Mouse (Mus musculus) megakaryocyte-erythroid progenitor cell, adult 5-6 weeks (primary cell): ENCODE measurements around the gene Pibf1. TPM values are rescaled to one million over a fixed set of nuclear protein-coding genes. Genes with fewer than 3 reads are reported as not detected.

Experiments used
- ATAC-seq: replicated peaks from 2 replicates; pipeline ENCODE4 v1.8.0; 2016; ENCODE audit warnings: mild to moderate bottlenecking, inconsistent platforms; ENCODE audit not compliant: severe bottlenecking, poor library complexity, low FRiP score, low TSS enrichment
- total RNA-seq, 2 experiments: library from RNA; stranded (forward) in 1 of 2; stranded (reverse) in 1 of 2; fragments of 200-1000, 215-1000 nt in 1 of 2; fragments of >200 nt in 1 of 2; fragmentation: Nextera tagmentation in 1 of 2; gene quantifications; 2 replicates each; pipeline ENCODE4 v1.2.3; 2014 to 2017

Pibf1 gene
- total RNA-seq (2014; fragmentation: Nextera tagmentation) (22.5 and 26.2 TPM in 2 replicates), total RNA-seq (2017) (41.6 and 57.4 TPM in 2 replicates)

DNA sequence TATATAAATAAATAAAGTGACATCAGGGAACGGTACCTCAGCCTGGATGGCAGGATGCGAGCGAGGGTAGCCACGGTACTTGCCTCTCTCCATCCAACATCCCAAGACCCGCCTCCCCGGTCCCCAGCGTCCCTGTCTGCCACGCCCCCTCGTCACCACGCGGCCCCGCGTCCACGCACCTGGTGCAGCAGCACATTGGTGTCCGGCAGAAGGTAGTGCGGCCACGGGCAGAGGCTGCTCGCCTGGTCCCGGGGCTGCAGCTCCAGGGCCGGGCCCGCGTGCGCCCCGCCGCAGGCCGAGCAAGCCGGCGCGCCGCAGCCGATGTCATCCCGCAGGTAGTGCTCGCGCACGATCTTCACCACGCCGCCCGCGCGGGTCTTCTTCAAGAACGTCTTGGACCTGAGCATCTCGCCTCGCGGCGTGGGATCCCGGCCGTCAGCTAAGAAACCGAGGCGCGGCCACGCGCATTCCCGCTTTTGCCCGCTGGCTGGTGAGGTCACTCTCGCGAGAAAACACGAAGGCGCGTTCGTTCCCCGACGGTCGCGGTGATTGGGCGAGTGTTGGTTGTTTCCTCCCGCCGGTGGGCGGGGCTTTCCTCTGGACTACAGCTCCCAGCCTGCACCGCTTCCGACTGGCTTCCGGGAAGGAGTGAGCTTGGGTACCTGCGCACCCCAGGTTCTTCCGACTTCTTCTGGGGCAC, at the start of gene Pibf1, which contains the start of gene Dis3:
Gene Pibf1 (plus strand): TSS at position 158 of the 700 bp plus-strand sequence.
Gene Dis3 (minus strand): TSS at position 504 of the 700 bp plus-strand sequence.
- peak; percentile 98 for ATAC-seq

DNA sequence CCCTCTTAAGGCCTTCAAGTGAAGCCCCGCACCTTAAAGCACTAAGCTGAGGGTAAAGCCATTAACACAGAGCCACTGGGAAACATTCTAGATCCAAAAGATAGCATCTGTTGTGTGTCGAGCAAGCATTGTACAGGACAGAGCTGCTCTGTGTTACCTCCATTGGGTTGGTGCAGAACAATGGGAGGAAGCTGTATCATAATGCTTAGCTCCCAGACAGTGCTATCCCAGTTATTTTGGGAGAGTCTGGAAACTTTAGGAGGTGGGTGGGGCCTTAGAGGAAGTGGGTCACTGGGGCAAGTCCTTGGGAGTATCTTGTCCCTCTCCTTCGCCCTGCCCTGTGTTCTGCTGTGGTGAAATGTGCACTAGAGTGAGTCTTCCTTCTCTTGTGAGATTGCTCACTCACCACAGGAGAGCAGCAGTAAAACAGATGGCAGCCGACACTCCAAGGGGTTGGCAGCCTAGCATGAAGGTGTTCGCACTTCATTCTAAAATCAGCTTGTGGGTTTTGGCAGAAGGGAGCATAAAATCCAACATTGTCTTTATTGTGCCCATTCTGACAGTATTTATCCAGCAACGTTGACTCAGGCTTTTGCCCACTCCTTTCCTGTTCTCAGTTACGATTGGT, 40.2 kb upstream of the Pibf1 start:
- no peak for ATAC-seq

DNA sequence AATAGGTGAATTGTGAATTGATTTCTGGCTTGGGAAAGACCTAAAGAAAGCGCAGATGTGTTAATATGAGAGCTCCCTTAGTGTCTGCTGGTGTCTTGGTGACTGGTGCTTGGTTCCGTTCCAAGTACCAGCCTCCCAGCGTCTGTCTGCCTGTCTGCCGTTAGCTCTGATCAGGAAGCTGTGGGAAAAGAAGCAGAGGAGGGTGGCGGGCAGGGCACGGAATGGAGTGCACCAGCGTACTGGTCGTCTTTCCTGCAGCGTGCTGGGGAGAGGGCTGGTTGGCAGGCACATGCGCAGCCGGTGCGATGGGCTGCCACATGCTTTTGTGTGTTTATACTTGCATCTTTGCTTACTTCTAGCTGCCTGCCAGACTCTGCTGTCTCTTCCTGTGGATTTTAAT, 38.6 kb upstream of the Pibf1 start:
- ATAC-seq = no peak

DNA sequence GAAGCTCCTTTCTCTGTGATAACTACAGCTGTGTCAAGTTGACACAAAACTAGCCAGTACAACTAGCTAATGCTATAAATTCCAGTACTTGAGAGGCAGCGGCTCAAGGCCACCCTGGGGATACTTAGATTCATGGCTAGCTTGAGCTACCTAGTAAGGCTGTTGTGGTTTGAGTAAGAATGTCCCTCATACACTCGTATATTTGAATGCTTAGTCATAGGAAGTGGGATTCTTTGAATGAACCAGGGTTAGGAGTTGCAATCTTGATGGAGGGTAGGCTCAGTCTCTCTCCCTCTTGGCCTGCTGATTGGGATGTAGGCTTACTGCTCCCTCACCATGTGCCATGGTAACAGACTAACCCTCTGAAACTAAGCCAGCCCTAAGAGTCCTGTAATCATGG, 36.1 kb upstream of the Pibf1 start:
- ATAC-seq = 0 out of 2 replicates have a peak, but pooled peaks have one; percentile 30

DNA sequence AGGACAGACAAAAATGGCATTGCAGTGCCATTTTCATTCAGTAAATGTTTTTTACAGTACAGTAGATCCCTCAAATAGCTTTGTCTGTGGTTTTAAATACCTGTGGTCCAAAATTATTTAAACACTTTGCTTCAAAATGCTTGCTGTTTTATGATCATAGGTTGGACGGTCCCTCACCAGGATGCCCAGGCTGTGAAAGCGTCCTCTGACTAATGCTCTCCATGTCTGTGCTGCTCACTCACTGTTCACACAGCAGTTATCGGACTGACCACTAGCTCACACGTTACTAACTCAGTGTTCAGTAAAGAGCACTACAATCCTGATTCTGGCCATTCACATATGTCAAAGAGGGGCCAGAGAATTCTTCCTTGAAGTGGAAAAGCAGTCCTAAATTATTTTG, 28.1 kb upstream of the Pibf1 start:
- ATAC-seq = no peak

DNA sequence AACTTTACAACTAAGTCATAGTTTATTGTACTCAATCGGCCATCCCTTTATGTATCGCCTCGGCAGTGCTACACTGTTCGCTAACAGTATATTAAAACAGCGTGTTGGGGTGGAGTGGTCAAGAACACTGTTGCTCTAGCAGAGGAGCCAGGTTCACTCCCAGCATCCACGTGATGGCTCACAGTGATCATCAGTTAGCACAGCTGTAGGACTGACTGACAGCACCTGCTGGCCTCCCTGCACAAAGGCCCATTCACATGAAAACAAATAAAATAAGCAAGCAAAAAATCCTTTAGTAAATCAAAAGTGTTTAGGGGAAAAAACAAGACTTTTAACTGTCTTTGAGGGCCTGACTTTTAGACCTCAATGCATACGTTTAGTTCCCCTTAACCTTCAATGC, 10.3 kb upstream of the Pibf1 start:
- ATAC-seq = no peak

DNA sequence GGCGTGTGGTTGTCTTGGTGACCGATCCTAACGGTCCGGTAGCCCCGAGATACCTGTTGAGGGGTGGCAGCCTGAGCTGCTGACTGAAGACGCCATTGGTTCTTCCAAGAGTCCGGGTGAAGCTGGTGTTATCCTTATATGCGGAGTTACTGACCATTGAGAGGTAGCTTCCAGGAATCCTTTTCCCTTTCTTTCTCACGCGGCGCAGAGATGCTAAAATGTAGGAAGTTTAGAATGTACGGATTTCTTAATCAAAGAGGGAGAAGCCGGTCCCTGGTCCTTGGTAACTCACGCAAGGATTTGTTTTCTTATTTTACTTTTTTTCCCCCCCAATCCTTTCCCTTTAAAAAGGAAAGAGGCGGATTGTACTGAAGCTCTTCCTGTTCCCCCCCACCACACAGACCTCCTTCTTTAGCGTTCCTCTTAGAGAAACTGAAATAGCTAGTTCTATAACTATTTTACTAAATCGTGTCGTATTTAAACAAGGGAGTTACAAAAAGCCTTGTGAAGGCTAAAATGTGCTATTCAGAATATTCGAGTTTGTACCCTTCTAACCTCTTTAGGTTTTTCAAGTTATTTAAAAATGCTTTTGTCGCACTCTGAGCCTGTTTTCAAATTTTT, 853 bp downstream of the Pibf1 start:
- peak; percentile 20; the same call in 1 of the 2 replicates for ATAC-seq

DNA sequence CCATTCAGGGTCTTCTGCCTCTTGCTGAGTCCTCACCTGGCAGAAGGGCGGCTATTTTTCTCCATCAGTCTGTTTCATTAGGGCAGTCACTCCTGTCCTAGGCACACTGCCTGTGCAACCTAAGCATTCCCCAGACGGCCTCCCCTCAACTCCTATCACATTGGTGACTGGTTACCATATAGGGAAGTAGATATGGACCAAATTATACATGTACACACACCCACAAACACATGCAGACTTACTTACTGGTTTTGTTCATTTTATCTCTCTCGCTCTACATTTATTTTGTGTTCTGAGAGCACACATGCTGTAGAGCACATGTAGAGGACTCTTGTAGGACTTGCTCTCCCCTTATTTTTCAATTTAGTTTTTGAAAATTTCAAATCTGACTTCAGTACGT, 3.8 kb downstream of the Pibf1 start:
- ATAC-seq = no peak

DNA sequence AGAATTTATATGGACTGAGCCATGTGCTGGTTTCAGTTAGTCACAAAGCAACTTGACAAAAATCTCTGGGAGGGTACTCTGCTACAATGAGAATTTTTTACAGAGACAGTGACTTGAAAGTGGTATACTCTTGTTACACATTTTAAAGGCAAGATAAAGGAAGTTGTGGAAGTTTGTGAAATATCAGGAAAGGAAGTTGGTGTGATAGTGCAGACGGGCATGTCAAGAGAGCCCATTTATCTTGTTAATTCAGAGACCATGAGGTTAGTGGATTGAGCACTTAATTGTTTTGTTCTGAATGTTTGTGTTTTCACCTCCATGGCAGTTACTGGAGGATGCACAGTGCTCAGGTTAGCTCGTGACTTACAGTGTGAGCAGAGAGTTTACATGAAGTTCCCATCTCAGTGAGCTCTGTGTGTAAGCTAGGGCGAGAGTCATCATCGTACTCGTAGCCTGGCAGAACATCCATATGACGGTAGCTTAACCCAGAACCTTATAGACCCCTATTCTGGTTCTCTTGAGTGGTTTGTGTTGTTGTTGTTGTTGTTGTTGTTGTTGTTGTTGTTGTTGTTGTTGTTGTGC, 5.4 kb downstream of the Pibf1 start:
- ATAC-seq = no peak

DNA sequence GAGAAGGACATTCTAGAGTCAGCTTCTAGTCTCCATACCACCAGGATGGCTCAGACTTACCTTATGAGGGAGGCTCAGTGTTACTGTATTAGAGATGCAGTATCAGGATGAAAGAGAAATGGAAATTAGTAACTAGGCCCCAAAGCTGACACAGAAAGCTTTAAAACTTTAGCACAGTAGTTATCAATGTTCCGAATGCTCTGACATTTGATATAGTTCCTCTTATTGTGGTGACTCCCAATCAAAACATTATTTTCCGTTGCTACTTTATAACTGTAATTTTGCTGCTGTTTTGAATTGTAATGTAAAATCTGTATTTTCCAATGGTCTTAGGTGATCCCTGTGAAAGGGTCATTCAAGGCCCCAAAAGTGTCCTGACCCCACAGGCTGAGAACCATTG, 7.4 kb downstream of the Pibf1 start:
- ATAC-seq = no peak

DNA sequence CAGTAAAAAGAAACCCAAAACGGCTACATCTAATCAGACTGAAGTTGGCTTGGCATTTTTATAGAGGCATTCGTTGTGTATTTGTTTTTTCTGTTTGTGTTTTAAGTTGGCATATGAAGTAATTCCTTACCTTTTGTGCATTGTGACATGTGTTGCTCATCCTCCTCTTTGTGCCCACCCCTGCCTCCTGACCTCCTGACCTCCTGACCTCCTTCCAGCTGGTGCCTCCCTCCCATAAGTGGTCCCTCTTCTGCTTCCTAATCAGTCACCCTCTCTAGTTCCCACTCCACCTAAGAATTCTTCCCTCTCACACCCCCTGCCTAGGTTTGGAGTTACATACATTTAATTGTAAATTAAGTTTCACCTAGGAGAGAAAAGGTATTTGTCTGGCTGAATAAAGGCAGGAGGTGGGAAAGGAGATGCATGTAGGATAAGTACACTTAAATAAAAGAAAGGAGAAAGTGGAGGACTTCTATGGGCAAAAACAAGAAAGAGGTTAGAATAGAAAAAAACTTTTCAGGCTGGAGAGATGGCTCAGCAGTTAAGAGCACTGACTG, 8.5 kb downstream of the Pibf1 start:
- ATAC-seq = no peak

DNA sequence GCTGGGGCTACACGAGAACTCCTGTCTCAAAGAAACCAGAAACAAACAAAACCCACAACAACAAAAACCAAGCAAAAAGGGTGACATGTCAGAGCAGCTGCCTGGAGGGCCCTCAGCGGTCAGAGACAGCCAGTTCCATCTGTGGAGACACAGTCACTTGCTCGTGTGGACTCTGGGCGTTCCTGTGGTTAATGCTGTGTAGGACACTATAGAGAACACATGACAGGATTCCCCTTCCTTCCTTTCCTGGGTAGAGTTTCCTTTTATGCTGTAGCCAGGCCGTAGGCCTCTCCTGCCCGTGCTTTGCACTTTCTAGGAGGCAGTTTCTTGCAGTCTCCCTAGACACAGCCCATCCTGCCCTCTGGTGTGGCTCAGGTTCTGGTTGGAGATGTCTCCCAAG, 9.5 kb downstream of the Pibf1 start:
- no peak for ATAC-seq

DNA sequence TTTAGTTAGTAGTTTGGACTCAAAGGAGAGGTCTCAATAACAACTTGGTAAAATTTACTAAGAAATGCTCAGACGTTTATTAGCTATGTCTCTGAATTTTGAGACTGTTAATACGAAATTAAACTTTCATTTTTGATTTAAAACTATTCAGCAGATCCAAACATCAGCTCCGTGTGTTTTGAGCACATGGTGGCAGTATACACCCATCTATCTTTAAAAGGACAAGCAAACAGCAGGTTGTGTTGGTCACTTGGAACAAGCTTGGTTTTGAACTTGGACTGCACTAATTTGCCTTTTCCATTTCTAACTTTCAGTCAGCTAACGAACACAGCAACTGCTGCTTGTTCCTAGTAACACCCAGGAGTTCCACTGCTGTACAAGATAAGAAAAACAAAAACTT, 18.4 kb downstream of the Pibf1 start:
- no peak for ATAC-seq

DNA sequence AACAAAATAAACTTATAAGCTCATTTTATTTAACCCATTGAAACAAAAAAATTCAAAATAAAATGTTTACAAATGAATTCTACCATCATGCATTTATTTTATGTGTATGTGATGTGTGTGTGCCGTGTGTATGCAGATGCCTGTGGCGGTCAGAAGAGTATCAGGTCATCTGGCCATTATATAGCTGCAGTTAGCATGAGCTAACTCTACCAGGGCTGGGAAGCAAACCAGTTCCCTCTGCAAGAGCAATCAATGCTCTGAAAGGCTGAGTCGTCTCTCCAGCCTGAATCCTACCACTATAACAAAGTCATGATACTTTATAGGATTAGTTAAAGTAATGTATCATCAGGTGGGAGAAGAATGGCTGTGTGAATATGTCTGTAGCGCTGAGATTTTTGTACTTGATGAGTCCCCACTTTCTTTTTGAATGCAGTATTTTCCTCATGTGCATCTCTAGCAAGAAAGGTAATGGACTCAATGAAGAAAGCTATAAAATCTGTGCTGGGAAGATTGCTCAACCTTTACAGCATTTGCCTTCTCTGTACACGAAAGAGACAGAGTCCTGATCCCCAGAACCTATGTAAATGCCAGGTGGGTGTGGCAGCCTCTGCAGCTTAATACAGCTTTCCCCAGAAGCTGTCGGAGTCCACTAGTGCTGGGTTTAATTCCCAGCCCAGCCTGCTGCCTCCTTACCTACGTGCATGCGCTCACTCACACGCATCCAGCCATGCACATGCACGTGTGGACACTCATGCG, 22.5 kb downstream of the Pibf1 start:
- ATAC-seq = no peak

DNA sequence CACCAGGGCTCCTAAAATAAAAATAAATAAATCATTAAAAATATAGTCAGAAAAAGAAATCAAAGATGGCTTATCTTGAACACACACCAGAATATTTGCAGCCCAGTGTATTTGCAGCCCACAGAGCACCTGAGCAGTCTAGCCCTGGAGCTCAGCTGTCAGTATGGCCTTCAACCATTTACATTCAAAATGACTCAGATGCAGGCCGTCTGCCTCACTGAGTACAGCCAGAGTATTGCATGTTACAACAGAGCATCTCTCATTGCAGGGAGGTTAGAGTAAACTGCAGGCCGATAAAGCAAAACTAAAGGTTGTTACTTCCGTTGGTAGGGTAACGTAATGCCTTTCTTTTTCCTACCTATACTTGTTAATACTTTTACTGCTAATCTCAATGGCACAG, 24.9 kb downstream of the Pibf1 start:
- no peak for ATAC-seq

DNA sequence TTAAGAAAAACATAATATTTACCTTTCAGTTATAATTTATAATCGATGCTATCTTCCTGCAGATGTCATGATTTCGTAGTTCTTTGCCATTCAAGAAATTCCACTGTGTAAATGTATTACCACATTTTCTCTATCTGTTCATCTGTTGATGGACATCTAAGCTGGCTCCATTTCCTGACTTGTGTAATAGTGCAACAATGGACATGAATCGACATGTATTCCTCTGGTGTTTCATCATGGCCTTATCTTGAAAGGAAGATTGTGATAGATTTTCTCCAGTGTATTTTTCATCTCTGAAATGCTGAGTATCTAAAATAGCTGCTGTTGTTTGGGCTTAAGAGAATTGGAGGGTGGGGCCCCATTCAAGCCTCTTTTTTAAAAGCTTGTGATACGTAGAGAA, 27.5 kb downstream of the Pibf1 start:
- ATAC-seq = no peak

DNA sequence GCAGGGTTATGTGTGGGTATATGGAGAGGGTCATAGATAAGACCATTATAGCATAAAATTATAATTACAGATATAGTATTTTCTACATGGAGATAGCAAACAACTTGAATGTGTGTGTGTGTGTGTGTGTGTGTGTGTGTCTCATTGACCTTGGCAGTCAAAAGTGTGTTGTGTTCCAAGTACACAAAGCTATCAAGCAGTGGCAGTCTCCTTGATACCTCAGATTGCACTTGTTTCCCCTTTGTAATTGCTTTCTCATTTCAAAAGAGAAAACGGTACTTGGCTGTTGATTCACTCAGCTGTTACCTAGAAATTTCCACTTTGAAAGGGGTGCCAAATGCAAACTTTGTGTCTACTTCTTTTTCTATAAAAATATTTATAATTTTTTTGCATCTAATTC, 28.3 kb downstream of the Pibf1 start:
- ATAC-seq = no peak

DNA sequence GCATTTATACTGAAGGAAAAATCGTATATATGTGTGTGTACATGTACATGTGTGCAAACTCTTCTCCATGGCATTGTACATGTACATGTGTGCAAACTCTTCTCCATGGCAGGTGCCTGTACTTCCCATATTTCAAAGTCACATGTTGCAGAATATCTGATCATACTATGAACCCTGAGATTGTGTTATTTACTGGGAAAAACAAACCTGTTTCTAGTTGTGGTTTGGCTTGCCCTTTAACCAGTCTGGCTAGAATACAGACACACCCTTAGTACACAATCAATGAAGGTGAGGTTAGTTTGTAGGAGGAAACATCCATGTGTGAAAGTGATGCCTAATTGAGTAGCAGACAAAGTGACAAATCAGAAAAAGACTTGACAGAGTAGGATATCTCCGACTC, 29.8 kb downstream of the Pibf1 start:
- no peak for ATAC-seq

DNA sequence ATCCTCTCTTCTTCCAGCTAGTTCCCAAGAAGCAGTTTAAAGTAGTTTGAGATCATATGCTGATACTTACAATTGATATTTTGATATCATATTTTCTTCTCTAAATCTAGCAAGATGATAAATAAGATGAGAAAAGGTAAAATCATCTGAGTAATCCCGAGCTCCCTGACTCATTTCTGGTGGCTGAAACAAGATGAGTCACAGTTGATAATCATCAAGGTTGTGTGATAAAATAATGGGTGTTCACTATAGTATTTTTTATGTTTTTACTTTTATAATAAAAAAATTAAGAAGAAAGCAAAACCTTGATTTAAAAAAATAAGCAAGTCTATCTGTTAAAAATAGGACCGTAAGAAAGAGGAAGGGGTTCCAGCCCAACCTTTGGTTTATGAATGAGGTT, 34.8 kb downstream of the Pibf1 start:
- no peak for ATAC-seq
